Mouse (Mus musculus) hindbrain, embryonic 16.5 days (tissue): ENCODE measurements at regions not wholly inside any gene's neighbourhood (a gene's known extent, or its start where the extent isn't known, plus 50 kb on each side); places are given as distances from the start of the nearest gene placed in this dataset.

Experiments used
- ATAC-seq: fragments of 200-750 bp; cut with Nextera tagmentation; 2 replicates; pipeline ENCODE4 v1.8.0; 2017; ENCODE audit warnings: moderate TSS enrichment, moderate library complexity
- H3K27ac ChIP-seq: fragments of 300-500 bp; sonication (generic); 2 replicates; pipeline ENCODE4 v1.5.1; 2014; ENCODE audit warnings: low read depth, mild to moderate bottlenecking, control low read depth, low read length, moderate library complexity
- H3K27me3 ChIP-seq: fragments of 300-500 bp; sonication (generic); replicated peaks from 2 replicates; pipeline ENCODE4 v1.6.1; 2014; ENCODE audit warnings: low read length; ENCODE audit not compliant: control insufficient read depth, insufficient read depth
- H3K36me3 ChIP-seq: fragments of 300-500 bp; sonication (generic); 2 replicates; pipeline ENCODE4 v1.6.1; 2014; ENCODE audit warnings: mild to moderate bottlenecking, low read length, moderate library complexity, mixed read lengths; ENCODE audit not compliant: control insufficient read depth, insufficient read depth
- H3K4me1 ChIP-seq: fragments of 300-500 bp; sonication (generic); 2 replicates; pipeline ENCODE4 v1.6.1; 2014; ENCODE audit warnings: low read depth, low read length; ENCODE audit not compliant: control insufficient read depth, insufficient read depth
- H3K4me2 ChIP-seq: fragments of 300-500 bp; sonication (generic); 2 replicates; pipeline ENCODE4 v1.6.1; 2014; ENCODE audit warnings: mild to moderate bottlenecking, low read length, control low read depth, moderate library complexity
- H3K4me3 ChIP-seq: fragments of 300-500 bp; sonication (generic); 2 replicates; pipeline ENCODE4 v1.5.1; 2014; ENCODE audit warnings: mild to moderate bottlenecking, low read length, control low read depth, moderate library complexity
- H3K9ac ChIP-seq: fragments of 300-500 bp; sonication (generic); 2 replicates; pipeline ENCODE4 v1.6.1; 2014; ENCODE audit warnings: low read depth, mild to moderate bottlenecking, control low read depth, low read length, moderate library complexity
- H3K9me3 ChIP-seq: fragments of 300-500 bp; sonication (generic); 2 replicates; pipeline ENCODE4 v1.6.1; 2014; ENCODE audit warnings: mild to moderate bottlenecking, low read length, moderate library complexity; ENCODE audit not compliant: control insufficient read depth
- WGBS: fragments of 180-500 bp; shearing (Covaris S2); extraction: QIAGEN DNeasy Blood & Tissue Kit; methylation state at CpG from one replicate; pipeline ENCODE4 v1.1.7; 2014; 5-methylcytosine and 5-hydroxymethylcytosine counted together

DNA sequence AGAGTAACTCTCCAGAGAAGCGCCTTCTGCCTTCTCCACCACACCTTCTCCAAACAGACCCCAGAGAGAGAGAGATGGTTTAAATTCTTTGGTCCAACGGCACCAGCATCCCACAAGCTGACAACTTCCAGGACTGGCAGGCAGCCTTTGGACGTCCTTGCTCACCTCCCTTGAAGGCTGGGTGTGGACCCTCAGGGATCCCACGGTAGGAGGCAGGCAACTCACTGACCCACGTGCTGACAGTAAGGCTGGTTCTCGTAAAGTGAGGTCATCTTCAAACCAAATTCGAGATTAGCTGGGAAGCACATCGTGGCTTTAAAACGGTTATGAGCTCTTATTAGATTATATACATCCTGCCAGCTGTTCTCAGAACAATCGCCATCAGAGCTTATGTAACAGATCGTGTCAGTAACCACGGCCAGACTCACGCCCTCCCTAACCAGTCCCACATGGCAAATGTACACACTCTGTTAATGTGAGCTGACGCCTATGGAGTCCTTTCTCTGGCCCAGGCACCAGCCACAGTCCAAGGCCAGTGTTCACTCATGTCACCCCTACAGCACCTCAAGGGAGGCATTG, 239.9 kb upstream of the Rtl1 start:
- Histone ChIP-seq H3K27ac (no peak overlapping the region), H3K4me3 (no peak overlapping the region), H3K9ac (no peak overlapping the region), H3K4me1 (peaks cover 3% of the 10 kb centered on the region; the same call in 1 of the 2 replicates), H3K36me3 (no peaks in the 10 kb centered on the region), H3K27me3 (no peaks in the 10 kb centered on the region), H3K9me3 (no peaks in the 10 kb centered on the region), H3K4me2 (no peak overlapping the region)
- no peak for ATAC-seq
- 67% methylated on average over 14 of the region's 14 CpGs for WGBS

DNA sequence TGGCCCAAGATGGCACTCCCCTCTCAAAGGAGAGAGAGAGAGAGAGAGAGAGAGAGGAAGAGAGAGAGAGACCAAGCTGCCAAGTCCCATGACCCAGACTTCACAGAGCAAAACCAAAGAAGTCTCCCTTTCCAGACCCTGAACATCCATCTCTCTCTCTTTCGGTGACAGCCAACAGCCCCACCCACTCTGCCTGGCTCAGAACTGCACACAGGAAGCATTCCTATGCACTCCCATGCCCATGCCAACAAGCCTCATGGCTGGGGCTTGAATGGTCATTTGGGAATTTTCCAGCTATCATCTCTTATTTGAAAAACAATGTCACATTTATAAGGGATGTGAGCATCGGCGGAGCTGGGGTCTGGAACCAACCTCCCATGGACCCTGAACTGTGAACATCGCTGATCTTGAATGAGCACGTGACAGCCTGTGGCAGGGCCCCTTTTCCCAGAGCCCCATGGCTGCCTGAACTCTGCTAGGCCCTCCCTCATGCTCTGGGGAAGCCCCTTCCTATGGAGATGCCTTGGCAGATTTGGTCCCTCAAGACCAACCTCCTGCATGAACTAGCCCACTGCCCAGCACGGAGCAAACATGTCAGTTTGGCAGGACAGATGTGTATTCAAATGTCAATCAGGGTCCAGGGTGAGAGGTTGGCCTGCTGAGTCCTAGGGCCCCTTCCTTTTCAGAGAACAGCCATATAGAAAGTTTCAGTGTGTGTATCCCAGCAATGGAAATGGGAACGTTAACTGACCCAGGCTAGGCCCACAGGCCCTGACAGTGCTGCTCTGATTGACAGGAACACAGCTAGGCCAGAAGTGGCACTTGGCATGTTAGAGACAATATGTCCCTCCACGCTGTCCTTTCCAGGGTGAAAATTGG, 244.8 kb upstream of the Rtl1 start:
- H3K4me2 ChIP-seq: no peak overlapping the region
- peak; percentile 60 for ATAC-seq
- no peaks in the 10 kb centered on the region for H3K36me3 ChIP-seq
- no peaks in the 10 kb centered on the region for H3K27me3 ChIP-seq
- WGBS: 36% methylated on average over 8 of the region's 8 CpGs
- H3K27ac ChIP-seq: no peak overlapping the region
- no peak overlapping the region for H3K4me3 ChIP-seq
- peaks cover 2% of the 10 kb centered on the region; the same call in 1 of the 2 replicates for H3K4me1 ChIP-seq
- H3K9me3 ChIP-seq: no peaks in the 10 kb centered on the region
- H3K9ac ChIP-seq: no peak overlapping the region

DNA sequence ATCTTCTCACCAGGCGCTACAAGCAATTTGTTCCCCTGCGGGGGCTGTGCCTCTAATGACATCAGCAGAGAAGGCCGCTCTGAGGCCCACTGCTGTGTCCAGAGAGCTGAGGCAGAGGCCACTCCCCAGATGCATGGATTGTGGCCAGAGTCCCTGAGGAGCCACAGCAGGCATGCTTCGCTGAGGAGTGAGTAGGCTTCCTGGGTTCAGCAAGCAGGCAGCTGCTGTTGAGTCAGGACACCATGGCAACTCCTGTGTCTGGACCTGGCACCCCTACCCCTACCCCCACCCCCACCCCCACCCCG, 245.4 kb upstream of the Rtl1 start:
- peaks cover 2% of the 10 kb centered on the region; the same call in 1 of the 2 replicates for H3K4me1 ChIP-seq
- H3K9me3 ChIP-seq: no peaks in the 10 kb centered on the region
- ATAC-seq: peak; percentile 45; the same call in 1 of the 2 replicates
- H3K27ac ChIP-seq: no peak overlapping the region
- WGBS: 25% methylated on average over 5 of the region's 5 CpGs
- no peak overlapping the region for H3K4me2 ChIP-seq
- no peak overlapping the region for H3K4me3 ChIP-seq
- H3K36me3 ChIP-seq: no peaks in the 10 kb centered on the region
- H3K9ac ChIP-seq: no peak overlapping the region
- H3K27me3 ChIP-seq: no peaks in the 10 kb centered on the region

DNA sequence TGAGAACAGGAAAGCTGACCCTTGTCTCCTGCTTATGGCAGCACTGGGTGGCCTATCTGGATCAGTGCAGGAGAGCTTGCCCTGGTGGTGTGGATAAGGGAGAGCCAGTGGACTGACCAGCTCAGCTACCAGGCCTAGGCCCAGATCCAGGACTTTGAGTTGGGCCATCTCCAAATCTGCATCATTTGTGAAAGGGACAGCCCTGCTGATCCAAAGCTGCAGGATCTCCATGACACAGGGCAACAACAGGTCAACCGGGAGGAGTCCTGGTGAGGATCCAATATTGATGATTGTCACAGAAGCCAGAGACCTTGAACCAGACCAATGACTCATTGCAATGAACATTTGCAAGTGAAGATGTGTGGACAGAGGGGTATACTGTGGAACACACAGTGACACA, 256.2 kb upstream of the Rtl1 start:
- Histone ChIP-seq H3K4me1 (no peaks in the 10 kb centered on the region), H3K36me3 (no peaks in the 10 kb centered on the region), H3K4me2 (no peak overlapping the region), H3K4me3 (no peak overlapping the region), H3K27ac (no peak overlapping the region), H3K9me3 (peaks cover 4% of the 10 kb centered on the region; the same call in 1 of the 2 replicates), H3K9ac (no peak overlapping the region), H3K27me3 (no peaks in the 10 kb centered on the region)
- 100% methylated on average over 1 of the region's 1 CpGs for whole genome bisulfite sequencing
- no peak for ATAC-seq

DNA sequence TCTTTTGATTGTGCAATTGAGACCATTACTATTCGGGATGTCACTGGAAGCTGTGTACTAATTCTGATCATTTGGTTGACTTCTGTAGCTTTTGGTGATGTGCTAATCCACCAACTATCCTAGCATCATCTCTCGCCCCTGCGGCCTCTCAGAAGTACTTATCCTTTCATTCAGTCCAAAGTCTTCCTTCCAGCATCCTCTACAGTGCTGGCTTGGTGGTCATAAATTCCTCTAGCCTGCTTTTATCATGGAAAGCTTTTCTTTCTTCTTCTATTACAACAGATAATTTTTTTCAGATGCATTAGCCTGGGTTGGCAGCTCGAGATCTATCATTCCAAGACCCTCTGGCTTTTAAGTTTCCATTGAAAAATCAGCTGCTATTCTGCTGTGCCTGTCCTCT, 257.6 kb upstream of the Rtl1 start:
- no peak for ATAC-seq
- Histone ChIP-seq H3K27me3 (no peaks in the 10 kb centered on the region), H3K9ac (no peak overlapping the region), H3K9me3 (peaks cover 4% of the 10 kb centered on the region; the same call in 1 of the 2 replicates), H3K4me2 (no peak overlapping the region), H3K36me3 (no peaks in the 10 kb centered on the region), H3K4me1 (no peaks in the 10 kb centered on the region), H3K27ac (no peak overlapping the region), H3K4me3 (no peak overlapping the region)
- WGBS: 66% methylated on average over 4 of the region's 4 CpGs

DNA sequence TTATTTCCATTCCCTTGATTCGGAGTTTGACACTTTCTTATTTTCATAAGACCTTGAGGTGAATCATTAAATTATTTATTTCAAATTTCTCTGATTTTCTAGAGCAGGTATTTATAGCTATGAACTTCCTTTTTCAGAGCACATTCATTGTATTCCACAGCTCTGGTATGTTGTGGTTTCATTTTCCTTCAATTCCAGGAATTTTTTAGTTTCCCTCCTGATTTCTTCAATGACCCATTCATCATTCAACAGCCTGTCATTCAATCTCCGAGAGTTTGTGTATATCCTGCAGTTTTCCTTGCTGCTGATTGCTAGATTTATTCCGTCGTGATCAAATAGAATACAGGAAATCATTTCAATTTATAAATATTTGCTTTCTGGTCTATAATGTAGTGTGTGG, 264.7 kb upstream of the Rtl1 start:
- ATAC-seq: no peak
- Histone ChIP-seq H3K9ac (no peak overlapping the region), H3K9me3 (no peaks in the 10 kb centered on the region), H3K36me3 (no peaks in the 10 kb centered on the region), H3K27me3 (no peaks in the 10 kb centered on the region), H3K4me3 (no peak overlapping the region), H3K4me1 (no peaks in the 10 kb centered on the region), H3K4me2 (no peak overlapping the region), H3K27ac (no peak overlapping the region)
- WGBS: 80% methylated on average over 4 of the region's 4 CpGs

DNA sequence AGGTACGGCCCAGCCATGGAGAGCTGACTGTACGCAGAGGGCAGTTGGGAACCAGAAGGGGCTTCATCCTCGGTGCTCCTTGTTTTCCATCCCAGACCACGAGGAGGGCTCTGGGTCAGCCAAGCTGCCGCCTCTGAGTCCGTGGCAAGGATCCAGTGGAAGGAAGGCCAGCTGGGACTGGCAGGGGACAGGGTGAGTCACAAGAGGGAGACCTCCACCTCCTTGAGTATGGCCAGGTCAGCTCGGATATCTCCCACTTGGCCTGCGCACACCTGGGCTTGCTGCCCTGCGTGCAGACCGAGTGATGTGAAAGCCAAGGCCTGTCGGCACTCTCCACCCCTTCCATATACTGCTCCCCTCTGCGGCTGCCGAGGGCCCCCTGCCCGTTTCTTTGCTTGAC, 270.9 kb upstream of the Rtl1 start:
- H3K9ac ChIP-seq: no peak overlapping the region
- no peak overlapping the region for H3K4me2 ChIP-seq
- no peak overlapping the region for H3K27ac ChIP-seq
- H3K4me1 ChIP-seq: no peaks in the 10 kb centered on the region
- no peak overlapping the region for H3K4me3 ChIP-seq
- no peaks in the 10 kb centered on the region for H3K9me3 ChIP-seq
- WGBS: 93% methylated on average over 14 of the region's 14 CpGs
- ATAC-seq: no peak
- no peaks in the 10 kb centered on the region for H3K36me3 ChIP-seq
- H3K27me3 ChIP-seq: no peaks in the 10 kb centered on the region

DNA sequence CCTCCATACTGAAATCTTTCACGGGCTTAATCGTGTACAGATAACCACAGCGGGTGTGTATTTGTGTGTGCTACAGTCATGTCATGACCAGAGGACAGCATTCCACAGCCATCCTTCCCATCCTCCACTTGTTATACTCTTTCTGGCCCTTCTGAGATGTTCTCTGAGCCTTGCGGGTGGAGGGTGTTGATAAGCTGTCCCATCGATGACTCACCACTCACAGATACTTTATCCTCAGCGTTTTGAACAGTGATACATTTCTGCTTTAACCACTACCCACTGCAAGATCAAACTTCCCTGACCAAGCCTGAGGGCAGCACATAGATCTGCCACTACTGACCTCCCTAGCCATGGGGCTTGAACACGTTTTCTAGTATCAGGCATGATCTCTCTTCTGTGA, 274.3 kb upstream of the Rtl1 start:
- no peak for ATAC-seq
- H3K9me3 ChIP-seq: no peaks in the 10 kb centered on the region
- no peaks in the 10 kb centered on the region for H3K4me1 ChIP-seq
- H3K27me3 ChIP-seq: no peaks in the 10 kb centered on the region
- 90% methylated on average over 7 of the region's 7 CpGs for WGBS
- no peak overlapping the region for H3K4me2 ChIP-seq
- no peak overlapping the region for H3K27ac ChIP-seq
- no peak overlapping the region for H3K9ac ChIP-seq
- no peak overlapping the region for H3K4me3 ChIP-seq
- no peaks in the 10 kb centered on the region for H3K36me3 ChIP-seq

DNA sequence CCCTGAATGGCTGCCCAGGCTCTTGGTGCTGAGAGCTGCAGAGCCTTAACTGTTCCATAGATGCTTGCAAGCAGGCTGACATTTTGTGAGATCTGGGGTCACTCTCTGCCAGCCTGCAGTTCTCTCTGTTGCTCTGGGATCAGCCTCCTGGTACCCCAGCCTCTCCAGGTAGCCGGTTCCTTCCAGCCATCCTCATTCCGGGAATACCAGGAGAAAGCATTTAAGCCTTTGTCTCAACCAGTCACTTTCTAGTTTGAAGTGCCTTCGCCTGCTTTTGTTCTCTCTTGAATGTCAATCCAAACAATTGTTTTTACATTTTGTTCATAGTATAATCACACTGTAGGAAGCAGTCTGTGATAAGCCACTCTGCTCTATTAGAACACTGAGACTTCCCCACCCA, 281.0 kb upstream of the Rtl1 start:
- no peaks in the 10 kb centered on the region for H3K27me3 ChIP-seq
- no peaks in the 10 kb centered on the region for H3K4me1 ChIP-seq
- H3K9ac ChIP-seq: no peak overlapping the region
- H3K27ac ChIP-seq: no peak overlapping the region
- H3K36me3 ChIP-seq: no peaks in the 10 kb centered on the region
- 49% methylated on average over 3 of the region's 3 CpGs for WGBS
- no peak for ATAC-seq
- H3K4me3 ChIP-seq: no peak overlapping the region
- no peaks in the 10 kb centered on the region for H3K9me3 ChIP-seq
- H3K4me2 ChIP-seq: no peak overlapping the region
